Comparison of ENCODE assay signal across 16 mouse cellular contexts in the genomic region with DNA sequence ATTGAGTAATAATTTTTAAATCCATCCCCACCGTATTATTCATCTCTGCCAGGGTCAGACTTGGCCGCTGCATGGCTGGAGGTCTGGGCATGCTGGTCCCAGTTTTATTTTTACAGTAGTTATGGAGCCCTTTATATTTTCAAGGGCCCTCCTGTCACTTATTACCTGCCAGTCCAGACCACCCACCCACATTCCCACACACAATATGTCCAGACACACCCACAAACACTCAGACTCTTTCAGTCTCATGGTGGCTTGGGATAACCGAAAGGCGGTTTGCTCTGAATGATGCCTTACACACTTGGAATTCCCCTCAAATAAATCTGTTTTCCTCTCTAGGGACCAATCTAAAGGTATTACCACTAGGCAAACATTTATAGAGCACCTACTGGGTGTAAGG. TPM values are rescaled to one million over a fixed set of nuclear protein-coding genes. Genes with fewer than 3 reads are reported as not detected.
"Had no signal": no experiment of that assay in that cellular context is flagged by ENCODE, and none has a peak within 500 bp of the region (broad histone marks: within the 10 kb centered on the region; RNA-seq: fewer than 3 reads in every experiment).

No protein-coding gene starts in this region.

- H3K9ac ChIP-seq: intestine, embryonic 15.5 days; liver, embryonic 12.5 days; lung, embryonic 15.5 days had no signal

- H3K4me2 ChIP-seq: intestine, embryonic 15.5 days; liver, embryonic 12.5 days; lung, embryonic 15.5 days had no signal

- H3K9me3 ChIP-seq: intestine, embryonic 15.5 days; liver, embryonic 12.5 days; lung, embryonic 15.5 days had no signal

- H3K4me1 ChIP-seq: intestine, embryonic 15.5 days; liver, embryonic 12.5 days; lung, embryonic 15.5 days had no signal

- H3K27ac ChIP-seq: intestine, embryonic 15.5 days; layer of hippocampus, adult 2 months; liver, embryonic 12.5 days; lung, embryonic 15.5 days had no signal

- H3K4me3 ChIP-seq: intestine, embryonic 15.5 days; layer of hippocampus, adult 2 months; liver, embryonic 12.5 days; lung, embryonic 15.5 days; myocyte had no signal

- H3K27me3 ChIP-seq: intestine, embryonic 15.5 days; liver, embryonic 12.5 days; lung, embryonic 15.5 days had no signal

- DNase-seq: kidney, adult 18-20 months; lung, postnatal 14 days; midbrain, embryonic 14.5 days; right cerebral cortex, adult 18-20 months; right cerebral cortex, postnatal 25 days; thymus, postnatal 36 days had no signal

- ATAC-seq: intestine, embryonic 15.5 days; liver, embryonic 12.5 days had no signal

- H3K36me3 ChIP-seq: intestine, embryonic 15.5 days; liver, embryonic 12.5 days; lung, embryonic 15.5 days had no signal

RNA-seq across cellular contexts. Expression of a gene that starts 55.1 kb away (rescaled TPM):
- total RNA-seq: megakaryocyte-erythroid progenitor cell, adult 5-6 weeks had no signal
- polyA plus RNA-seq: intestine, embryonic 15.5 days; kidney, embryonic 14.5 days; liver, embryonic 12.5 days; myocyte; neural tube, embryonic 14.5 days; small intestine, adult 2 months; thymus, postnatal 0 days had no signal
